Mouse (Mus musculus) c-Kit-positive CD71-negative TER-119-negative erythroid progenitor cells, embryonic 14.5 days (primary cell): ENCODE results near the gene Sipa1l3.

Source experiments
- DNase-seq: peaks from one replicate; pipeline ENCODE4 v3.0.0-alpha.2; 2013; ENCODE audit warnings: low read depth

Gene Sipa1l3

DNA sequence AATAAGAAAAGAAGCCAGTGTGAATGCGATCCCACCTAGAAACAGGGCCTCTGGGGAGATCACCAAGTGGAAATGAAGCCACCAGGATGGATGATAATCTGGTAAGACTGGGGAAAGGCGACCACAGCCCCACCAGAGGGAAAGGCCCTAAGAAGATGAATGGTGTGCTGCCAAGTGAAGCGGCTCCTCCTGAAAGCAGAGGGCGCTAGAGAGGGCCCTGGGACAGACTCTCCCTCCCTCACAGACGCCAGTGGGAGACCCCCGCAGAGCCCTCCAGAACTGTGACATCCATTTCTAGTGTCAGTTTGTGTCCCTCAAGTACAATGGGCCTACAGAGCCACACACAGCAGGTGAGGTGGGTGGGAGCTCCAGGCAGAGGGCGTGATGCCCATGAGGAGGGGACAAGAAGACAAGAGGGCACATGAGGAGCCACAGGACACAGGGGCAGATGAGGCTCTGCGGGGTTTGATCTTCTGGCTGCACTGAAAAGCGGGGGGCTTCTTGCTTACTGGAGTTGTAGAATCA, 181.6 kb downstream of the Sipa1l3 start:
- no peak for DNase-seq

DNA sequence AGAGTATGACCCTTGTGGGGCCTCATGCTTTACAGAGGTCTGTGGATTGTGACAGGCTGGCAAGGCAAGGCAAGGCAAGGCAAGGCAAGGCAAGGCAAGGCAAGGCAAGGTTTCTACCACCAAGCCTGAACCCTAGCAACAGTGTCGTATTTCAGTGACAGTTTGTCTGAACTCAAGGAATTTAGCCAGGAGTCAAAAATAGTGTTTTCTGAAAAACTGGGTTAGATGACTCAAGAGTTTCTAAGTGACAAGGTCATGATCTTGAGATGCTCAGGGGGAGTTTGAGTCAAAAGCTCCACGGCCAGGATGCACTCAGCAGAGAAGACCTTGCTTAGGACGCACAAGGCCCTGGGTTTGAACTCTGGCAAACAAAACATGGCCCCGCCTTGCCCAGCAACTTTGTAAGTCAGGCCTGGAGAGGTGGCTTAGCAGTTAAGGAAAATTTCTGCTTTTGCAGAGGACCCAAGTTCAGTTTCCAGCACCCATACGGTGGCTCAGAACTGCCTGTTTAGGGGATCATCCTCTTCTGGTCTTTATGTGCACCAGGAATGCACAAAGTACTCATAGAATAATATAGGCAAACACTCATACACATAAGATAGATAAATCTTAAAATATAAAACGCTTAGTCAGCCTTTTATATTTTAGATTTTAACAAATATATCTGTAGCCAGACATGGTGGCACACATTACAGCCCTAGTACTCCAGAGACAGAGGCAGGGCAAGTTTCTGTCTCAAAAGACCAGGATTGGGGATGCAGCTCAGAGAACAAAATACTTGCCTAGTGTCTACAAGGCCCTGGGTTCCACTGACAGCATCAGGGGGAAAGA, 182.4 kb downstream of the Sipa1l3 start:
- no peak for DNase-seq

DNA sequence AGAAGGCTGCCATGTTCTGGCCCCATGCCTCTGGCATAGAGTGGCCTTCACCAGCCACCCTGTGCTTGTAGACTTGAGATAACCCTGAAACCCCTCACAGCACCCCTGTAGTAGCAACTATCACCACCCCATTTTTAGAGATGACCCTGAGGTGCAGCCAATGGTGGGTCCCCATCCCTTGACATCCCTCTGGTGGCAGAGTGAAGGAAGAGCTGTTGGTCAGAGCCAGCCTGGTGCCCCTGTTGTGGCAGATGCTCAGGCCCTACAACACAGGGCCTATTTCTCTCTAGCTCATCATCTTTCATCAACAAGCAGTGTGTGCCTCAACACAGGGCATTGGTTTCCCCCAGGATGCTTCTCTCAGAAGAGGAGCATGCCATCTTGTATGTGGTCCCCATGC, 183.2 kb downstream of the Sipa1l3 start:
- no peak for DNase-seq

DNA sequence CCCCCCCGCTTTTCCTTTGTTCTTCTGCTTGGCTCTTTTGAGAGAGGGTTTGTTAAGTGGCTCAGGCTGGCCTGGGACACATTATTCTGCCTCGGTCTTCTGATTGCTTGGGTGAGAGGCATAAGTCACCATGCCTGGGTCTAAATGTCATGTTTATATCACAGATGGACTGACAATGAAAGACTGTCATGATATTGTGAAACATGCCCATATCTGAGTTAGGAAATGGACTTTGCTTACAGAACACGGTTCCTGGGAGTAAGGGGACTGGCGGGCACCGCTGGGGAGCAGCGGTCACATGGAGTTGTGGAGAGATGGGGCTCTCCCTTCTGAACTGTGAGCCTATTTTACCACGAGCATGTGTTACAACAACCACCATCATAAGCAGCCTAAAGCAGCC, 184.3 kb downstream of the Sipa1l3 start:
- DNase-seq: no peak

DNA sequence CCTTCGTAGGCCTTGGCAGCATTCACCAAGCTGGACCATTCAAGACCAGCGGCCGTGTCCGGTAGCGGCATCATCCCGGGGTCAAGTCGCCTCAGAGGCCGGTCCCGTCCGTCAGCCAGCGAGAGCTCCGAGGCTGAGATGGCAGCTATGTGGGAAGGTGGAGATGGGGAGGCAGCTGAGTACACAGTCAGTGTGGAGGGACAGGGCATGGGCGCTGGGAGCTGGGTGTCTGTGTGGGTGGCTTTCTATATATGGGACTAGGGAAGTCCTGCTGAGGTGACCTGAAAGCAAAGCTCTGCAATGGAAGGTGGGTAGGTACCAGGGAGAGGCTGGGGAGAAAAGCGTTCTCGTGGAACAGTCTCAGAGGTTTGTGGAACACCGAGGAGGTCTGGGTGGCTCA, 189.5 kb downstream of the Sipa1l3 start:
- no peak for DNase-seq

DNA sequence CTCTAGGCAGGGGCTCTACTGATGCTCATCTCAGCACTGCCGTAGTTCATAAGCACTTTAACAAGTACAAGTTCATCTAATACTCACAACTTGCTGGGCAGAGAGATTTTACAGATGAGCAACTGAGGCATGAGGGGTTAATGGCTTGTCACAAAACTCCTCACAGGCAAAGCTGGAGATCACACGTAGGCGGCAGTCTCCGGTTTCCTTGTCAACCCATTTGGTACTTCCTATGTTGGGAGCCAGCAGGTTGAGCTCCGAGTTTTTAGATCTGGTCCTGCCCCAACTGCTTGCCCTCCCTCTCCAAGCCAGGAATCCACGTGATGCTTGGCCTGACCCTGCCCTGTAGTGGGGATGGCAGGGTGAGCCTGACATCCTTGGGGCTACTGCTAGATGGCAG, 191.4 kb downstream of the Sipa1l3 start:
- no peak for DNase-seq

DNA sequence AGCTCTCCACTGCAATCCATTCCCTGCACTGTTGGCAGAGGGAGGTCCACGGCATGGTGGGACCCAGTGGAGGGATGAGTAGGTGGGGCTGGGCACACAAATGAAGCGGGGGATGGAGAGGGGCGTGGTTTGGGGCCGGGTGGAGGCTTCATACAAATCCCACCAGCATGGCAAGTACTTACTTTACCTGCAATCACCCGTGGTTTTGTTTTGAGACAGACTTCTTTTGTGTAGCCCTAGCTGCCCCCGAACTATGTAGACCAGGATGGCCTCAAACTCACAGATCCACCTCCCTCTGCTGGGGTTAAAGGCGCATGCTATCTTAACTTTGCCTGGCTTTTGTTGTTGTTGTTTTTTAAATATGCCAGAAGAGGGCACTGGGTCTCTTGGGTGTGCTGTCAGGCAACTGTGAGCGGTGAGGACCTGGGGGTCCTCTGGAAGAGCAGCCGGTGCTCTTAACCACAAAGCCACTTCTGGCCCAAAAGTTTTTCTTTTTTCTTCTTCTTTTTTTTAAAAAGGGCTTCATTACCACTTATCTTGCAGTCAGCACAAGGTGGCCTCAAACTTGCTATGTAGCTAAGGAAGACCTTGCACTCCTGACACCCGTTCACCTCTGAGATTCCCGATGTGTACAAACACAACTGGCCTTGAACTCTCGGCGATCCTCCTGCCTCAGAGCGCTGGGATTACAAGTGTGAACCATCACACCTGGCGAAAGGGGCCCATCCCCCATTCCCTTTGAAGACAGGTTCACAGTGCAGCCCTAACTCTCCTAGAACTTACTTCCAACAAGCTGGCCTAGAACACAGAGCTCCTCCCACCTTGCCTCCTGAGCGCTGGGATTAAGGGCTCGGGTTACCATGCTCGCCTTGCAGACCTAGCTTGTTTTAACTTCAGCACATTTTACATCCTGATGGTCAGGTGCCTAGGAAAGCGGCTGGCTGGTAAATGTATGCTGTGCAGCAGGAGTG, 198.8 kb downstream of the Sipa1l3 start:
- DNase-seq: no peak

DNA sequence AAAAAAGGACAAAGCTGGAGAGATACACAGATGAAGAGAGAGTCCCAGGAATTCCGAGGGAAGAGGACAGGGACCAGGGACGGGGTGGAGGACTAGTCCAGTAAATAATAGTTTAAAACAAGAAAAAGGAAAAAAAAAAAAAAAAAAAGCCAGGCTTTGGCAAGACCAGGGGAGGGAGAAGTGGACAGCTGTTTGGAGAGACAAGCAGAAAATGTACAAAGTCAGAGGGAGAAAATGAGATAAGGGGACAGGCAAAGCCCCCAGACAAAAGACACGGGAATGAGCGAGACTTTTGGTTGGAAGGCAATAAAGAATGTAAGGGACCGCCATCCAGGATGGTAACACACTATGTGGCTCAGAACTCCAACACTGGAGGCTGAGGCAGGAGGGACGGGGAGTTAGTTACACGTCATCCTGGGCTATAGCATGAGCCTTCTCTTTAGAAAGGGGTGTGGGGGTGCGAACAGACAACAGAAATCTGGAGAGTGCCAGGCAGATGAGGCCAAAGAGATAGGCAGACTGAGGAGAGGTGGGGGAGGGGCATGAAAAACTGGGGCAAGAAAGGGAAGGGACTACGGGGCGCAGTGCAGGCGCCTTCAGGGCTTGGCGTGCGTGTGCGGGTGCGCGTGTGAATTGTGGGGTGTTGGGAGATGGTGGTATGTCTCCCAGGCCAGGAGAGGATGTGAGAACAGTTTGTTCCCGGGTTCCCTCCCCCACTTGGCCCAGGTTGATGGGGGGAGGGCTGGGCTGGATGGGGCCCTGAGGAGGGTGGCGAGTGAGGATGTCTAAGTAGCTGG, 200.1 kb downstream of the Sipa1l3 start:
- no peak for DNase-seq

DNA sequence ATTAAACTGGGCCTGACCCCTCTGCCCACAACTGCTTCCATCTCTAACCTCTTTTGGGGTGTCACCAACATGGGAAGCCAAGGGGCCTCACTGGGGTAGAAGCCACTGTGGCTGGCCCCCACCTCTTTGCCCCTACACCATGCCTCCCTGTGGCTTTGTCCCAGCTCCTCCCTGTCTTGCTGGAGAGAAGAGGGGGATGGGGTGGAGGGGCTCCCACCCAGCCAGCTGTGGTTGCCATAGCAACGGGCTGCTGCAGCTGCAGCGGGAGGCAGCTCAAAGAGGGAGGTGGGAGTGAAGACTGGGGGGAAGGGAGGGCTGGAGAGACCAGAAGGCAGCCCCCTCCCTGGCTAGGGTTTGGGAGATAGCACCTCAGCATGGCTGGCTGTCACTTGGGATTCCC, 200.9 kb downstream of the Sipa1l3 start:
- DNase-seq: no peak

DNA sequence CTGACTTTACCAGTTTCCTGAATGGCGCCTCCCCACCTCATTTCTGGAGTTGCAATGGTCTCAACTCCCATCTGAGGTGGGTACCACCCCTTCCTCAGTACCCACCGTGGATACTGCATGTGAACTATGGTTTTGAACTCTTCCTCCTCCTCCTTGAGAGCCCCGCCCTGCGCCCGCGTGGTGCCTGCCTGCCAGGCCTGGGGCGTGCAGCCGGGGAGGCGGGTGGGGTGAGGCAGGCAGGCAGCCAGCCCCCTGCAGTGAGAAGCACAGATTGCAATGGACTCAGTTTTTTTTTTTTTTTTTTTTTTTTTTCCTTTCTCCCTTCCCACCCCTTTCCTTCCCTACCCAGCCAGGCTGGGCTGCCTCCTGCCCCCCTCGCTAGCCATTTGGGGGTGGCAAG, 201.5 kb downstream of the Sipa1l3 start:
- no peak for DNase-seq

DNA sequence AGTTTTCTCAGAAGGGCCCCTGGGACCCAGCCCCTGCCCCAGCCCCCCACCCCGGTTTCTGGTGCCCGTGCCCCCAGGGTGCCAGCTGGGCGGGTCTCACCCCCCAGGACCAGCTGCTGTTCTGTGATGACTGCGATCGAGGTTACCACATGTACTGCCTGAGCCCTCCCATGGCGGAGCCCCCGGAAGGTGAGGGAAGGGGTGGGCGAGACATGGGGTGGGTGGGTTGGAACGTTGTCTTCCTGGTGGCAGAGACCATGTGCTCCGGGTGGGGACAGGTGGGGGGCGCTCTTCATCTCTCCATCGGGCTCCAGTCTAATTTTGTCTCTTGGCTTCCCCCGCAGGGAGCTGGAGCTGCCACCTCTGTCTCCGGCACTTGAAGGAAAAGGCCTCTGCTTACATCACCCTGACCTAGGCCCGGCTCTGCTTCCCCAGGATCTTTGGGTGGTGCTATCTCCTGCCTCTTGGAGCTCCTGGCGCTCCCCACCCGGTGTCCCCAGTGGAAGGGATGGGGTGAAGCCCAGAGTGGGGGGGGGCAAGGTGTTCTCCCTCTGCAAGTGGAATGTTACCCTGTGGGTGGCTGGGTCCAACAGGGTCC, 202.2 kb downstream of the Sipa1l3 start:
- DNase-seq: no peak

DNA sequence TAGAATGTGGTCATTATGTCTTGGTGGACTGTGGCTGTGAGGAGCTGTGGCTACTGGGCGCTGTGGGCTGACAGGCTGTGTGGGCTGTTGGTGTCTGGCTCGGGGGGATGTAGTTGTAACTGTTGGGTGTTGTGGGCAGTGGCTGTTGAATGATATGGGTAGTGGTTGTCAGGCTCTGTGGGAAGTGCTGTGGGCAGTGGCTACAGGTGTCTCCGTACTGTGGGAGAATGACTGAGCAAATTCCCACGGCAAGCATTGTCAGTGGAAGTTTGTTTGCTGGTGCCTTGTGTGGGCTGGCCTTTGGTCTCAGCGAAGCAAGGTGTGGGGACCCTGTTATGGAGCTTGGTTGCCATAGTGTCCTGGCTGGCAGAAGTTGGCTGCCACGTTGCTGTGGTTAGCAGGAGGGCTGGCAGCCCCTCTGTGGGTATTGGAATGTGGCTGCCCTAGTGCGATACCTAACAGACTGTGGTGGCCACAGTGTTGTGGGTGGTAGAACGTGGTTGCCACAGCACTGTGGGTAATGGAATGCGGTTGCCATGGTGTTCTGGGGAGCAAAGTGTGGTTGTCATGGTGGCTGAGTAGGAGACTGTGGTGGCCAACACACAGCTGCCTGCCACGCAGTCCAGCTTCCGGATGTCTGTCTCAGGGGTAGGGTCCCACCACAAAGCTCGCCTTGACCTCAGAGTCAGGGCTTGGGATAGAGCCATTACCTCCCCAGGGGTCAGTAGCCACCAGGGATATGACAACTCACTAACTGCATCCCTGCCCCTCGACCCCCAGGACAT, 203.4 kb downstream of the Sipa1l3 start:
- DNase-seq: no peak

DNA sequence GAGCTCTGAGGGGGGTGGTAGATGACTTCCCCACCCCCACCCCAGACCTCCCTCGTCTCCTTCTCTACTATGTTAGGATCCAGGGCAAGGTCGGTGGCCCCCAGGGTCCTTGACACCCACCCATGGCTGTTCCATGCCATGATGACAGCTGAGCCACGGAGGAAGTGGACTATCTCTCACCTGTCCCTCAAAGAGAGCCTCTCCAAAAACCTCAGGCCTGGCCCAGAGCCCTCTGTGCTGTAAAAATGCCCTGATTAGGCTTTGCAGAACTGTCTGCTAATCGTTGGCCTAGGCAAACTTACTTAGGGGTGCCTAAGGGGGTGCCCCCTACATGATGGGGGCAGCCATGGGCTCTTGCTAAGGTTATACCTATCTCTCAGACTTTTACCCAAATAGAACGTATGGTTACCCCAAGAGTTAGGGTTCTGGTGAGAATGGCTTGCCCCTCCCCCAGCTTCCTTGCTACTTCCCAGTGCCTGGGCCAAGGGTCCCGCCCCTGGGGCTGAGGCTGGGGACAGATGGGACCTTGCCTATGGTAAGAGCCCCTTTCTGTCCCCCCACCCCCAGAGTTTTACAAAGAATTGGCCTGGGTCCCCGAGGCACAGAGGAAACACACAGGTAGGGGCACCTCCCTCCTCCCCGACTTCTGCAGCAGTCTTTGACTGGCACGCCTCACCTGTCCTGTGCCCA, 204.7 kb downstream of the Sipa1l3 start:
- DNase-seq: no peak

DNA sequence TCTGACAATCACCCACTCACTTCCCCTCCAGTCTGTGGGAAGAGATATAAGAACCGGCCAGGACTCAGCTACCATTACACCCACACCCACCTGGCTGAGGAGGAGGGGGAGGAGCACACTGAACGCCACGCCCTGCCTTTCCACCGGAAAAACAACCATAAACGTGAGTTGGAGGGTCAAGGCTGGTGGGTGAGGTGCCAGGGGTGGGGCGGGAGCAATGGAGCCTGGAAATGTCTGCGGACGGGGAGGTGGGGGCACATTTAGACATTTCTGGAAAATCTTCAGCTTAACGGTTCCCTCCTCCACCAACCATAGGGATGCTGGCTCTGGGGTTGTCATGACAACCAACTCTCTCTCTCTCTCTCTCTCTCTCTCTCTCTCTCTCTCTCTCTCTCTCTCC, 205.4 kb downstream of the Sipa1l3 start:
- no peak for DNase-seq

DNA sequence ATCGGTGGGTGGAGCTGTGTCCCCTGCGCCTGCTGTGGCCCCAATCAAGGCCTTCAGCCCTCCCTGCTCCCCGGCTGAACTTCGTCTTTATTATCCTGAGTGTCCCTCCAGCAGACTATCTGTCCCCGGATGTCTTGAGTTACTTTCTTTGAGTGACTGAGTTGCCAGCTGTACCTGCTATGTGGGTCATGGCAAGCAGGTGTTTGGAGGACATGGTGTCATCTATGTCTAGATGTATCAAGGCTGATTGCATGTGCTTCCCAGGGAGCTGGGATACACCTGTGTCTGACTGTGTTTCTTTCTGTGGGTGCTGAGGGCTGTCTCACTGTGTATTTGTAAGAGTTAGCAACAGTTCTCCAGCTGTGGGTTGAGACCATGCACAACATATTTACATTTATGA, 208.7 kb downstream of the Sipa1l3 start:
- no peak for DNase-seq

DNA sequence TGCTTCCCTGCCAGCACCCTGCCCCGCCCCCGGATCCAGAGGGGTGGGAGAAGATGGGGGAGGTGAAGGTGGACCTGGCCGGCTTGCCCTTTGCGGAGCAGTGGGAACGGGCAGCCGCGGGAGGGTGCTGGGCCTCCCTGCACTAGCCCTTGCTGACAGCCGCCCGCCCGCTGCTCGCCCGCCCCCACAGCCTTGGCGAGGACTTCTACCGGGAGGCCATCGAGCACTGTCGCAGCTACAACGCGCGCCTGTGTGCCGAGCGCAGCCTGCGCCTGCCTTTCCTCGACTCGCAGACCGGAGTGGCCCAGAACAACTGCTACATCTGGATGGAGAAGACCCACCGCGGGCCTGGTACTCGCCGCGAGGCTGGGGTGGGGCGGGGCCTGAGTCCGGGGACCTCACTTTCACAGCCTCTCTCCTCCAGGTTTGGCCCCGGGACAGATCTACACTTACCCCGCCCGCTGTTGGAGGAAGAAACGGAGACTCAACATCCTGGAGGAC, 209.2 kb downstream of the Sipa1l3 start:
- DNase-seq: no peak

DNA sequence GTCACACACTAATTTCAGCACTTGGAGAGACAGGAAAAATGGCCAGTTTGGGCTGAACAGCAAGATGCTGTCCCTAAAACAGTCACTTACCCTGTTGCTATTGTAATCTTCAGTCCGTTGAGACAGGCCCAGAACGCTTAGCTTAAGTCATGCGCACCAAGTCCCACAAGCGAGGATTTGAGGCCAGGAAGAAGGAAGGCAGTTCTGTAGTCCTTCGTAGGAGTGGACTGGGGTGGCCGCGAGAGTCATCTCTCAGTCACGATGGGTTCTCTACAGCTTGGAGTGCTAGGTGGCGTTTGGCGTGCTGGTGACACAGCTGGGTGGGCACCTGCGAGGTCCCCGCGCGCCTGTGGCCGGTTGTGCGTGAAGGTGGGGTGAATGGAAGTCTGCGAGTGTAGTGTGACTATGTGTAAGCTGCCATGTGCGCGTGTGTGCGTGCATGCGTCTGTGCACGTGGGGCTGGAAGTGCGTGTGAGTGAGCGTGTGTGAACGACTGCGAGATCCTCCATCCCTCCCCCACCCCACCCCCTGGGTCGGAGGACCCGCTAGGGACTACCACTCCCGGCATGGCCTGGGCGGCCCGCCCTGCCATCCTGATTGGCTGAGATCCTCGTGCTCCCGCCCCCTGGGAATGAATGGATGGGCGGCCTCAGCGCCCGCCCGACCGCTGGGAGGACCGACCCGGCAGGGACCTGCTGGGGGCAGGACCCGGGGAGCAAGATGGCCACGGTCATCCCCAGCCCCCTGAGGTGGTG, 210.9 kb downstream of the Sipa1l3 start:
- peak; percentile 80 for DNase-seq

DNA sequence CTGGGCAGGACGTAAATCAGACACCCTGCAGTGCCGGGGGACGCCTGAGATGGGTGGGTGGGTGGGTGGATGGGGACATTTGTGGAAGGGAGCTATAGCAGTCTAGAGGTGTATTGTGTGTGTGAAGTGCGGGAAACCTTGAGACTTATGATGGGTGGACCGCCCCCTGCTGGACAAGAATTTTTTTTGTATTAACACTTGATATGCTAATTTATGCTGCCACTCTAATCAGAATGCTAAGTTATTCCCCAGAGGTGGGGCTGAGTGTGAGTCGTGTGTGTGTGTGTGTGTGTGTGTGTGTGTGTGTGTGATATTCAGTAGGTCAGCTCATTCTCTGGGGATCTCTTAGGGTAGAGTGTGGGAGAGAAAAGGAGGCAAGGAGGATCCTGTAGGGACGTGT, 211.8 kb downstream of the Sipa1l3 start:
- no peak for DNase-seq

DNA sequence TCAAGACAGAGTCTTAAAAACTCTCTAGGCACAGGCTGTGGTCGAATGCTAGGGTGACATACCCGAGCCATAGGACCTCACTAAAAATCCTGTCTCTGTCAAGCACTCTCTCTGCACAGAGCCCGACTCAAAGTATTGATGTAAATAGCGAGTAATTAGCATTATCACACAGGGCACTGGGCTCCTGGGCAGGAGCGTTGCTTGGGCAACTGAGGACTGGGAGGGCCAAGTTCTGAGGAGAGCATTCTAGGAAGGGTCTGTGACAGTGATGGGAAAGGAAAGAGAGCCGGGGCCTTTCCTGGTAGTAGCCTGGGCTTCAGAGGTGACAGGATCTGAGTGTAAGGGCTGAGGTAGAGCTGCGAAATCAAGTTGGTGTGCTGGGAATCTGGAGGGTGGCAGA, 212.3 kb downstream of the Sipa1l3 start:
- DNase-seq: no peak
